Mouse (Mus musculus): ENCODE data around the gene Fut11. TPM values are rescaled to one million over a fixed set of nuclear protein-coding genes. Genes with fewer than 3 reads are reported as not detected.

Fut11 gene
- polyA plus RNA-seq (2012; fragmentation: generic; extraction: Trizol) = 1 to 10 TPM; 1.3 to 5.5 TPM

DNA sequence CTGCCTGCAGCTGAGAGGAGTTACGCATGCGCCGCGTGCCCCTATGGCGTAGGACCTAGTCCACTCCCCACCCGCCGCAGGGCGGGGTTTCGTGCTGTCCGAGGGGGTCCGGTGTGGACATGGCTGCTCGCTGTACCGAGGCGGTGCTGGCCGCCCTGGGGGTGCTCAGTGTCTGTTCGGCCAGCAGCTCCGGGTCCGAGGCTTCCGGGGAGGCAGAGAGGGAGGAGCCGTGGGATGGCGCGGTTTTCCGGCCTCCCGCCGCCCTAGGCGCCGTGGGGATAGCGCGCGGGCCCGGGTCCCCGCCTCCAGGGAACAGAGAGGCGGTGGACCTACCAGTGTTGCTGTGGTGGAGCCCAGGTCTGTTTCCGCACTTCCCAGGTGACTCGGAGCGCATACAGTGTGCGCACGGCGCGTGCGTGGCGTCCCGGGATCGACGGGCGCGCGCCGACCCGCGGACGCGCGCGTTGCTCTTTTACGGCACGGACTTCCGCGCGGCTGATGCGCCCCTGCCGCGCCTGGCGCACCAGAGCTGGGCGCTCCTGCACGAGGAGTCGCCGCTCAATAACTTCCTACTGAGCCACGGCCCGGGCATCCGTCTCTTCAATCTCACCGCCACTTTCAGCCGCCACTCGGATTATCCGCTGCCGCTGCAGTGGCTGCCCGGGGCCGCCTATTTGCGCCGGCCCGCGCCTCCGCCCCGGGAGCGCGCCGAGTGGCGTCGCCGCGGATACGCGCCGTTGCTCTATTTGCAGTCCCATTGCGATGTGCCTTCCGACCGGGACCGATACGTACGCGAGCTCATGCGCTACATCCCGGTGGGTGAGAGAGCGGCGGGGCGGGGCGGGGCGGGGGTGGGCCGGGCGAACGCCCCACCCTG is at the start of gene Fut11:
Gene Fut11 (plus strand): TSS at position 85 of the 877 bp plus-strand sequence.

DNA sequence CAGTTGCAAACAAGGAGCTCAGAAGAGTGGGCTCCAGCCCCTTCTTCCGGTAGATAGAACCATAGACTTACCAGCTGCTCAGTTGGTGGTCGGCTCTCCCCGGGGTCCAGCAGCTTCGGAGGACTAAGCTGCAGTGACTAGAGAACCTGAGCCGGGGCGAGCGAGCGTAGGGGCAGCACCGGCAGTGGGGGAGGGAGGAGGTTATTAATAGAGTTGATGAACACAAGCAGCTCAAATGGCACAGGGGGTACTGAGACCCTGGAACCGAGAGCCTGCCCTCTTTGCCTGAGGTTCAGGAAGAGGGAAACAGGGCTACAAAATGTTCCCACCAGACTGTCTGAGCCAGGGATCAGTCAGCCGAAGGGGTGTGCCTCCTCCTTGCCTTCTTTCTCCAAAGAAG is 38.4 kb upstream of the Fut11 start, which contains the start of gene Myoz1:
Gene Myoz1 (minus strand): TSS at position 180 of the 400 bp plus-strand sequence.

DNA sequence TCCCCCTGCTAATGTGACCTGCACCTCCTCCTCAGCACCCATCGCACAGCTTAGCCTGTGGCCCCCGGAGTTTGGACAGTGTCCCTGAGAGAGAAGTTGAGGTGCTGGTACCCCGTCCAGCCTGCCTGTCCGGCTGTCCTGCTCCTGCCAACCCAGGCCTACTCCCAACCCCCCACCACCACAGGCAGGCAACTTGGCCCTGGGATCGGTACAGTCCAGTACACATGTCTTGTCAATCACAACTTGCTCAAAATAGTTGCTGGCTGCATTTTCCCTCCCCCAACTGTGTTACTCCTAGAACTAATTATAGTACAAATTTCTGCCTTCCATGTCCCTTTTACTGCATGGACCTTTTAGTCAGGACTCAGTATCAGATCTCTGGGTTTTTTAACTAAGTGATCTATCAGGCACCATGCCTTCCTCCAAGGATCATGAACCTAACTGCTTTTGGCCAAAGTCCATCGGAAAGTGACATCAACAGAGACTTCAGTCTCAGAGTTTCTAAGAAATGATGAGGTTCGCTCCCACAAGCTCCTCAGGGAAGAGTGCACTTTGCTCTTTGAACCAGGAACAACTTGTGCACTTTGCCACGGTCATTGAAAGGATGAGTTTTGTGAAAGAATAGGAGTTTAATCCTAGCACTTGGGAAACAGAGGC is 26.5 kb upstream of the Fut11 start, which contains the start of gene Synpo2l:
Gene Synpo2l (minus strand): TSS at position 201 of the 657 bp plus-strand sequence.

DNA sequence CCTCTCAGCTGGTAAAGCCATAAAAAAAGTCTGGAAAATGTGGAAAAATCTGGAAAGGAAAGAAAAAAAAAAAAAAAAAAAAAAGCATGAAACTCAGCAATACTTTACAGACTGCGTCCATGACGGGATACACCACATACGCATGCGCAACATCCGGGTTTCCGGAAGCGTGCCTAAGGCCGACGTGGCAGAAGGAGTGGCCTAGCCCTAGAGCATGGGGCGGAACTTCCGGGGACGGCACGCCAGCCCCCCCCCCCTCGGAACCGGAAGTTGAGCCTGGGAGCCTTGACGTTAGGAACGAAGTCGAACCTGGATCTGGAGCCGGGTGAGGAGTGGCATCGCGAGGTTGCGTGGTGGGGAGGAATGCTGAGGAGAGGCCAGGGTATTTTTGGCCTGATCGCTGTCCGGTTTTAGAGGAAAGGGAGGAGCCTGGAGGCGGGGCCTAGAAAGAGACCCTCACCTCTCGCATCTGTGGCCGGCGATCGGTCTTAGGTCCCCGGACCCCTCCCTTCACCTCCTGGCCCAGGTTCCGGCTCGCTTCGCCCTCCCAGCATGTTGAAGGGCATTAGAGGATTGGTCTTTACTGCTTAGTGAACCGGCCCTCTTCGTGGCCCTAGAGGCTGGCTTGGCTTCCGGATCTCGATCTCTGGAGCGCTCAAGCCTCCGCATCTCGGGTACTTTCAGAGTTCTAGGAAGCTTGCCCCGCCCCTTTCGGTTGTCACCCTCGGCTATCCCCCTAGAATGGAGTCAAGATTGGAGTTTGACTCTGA is 20.5 kb upstream of the Fut11 start, which contains the start of gene Sec24c:
Gene Sec24c (plus strand): TSS at position 245 of the 770 bp plus-strand sequence.

DNA sequence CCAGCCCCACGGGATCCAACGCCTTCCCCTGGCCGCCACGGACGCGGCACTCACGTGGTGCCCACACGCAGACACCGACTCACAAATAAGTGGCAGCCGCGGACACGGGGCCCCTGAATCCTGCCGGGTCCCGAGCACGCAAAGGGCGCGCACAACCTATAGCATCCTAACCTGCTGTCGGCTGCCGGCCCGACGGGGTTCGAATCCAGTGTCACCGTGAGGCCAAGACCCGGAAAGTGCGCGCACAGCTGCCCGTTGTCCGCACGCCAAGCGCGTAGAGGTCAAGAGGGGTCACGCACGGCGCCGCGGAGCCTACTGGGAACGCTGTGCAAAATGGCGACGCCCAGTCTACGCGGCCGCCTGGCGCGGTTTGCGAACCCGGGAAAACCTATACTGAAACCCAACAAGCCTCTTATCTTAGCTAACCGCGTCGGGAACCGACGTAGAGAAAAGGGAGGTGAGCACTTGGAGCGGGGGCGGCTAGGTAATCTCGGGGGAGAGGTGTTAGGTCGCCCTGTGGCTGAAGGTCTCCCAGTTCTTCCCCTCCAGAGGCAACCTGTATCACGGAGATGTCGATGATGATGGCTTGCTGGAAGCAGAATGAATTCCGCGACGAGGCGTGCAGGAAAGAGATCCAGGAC is 8.1 kb downstream of the Fut11 start, which contains the start of gene Chchd1:
Gene Chchd1 (plus strand): TSS at position 266 of the 641 bp plus-strand sequence.

DNA sequence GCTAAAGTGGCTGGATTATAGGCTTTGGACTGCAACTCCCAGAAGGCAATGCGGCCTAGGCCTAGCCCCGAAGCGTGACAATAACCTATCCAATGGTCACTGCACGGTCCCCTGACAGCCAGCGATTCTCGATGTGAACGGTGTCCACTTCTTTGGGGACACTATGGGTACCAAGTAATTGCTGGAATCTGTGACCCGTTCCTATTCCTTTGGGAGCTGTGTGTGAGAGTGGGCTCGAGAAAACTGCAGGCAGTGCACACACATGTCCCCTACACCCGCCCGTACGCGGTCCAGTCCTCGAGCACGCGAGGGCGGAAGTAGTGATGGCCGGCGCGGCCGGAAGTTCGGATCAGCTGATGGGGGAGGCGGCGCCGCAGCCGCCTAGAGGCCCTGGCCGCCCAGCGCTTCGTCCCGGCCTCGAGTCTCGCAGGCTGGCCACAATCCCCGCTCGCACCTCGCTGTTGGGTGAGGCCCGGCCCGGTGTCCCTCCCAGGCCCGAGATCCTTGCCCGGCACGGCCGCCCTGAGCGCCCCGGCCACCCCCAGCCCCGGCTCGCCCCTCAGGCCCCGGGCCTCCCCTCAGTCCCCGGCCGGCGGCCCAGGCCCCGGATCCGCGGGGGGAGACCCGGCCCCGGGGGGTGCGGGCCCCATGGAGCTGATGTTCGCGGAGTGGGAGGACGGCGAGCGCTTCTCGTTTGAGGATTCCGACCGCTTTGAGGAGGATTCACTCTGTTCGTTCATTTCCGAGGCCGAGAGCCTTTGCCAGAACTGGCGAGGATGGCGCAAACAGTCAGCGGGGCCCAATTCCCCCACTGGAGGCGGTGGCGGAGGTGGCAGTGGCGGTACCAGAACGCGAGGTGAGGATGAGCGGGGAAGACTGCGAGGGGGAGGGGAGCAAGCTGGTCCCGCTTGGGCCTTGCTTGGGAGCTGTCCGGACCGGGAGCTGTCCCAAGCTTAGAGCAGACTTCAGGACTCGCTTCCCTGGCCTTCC is 12.7 kb downstream of the Fut11 start, which contains the start of gene Zswim8:
Gene Zswim8 (plus strand): TSS at position 352 of the 990 bp plus-strand sequence.

DNA sequence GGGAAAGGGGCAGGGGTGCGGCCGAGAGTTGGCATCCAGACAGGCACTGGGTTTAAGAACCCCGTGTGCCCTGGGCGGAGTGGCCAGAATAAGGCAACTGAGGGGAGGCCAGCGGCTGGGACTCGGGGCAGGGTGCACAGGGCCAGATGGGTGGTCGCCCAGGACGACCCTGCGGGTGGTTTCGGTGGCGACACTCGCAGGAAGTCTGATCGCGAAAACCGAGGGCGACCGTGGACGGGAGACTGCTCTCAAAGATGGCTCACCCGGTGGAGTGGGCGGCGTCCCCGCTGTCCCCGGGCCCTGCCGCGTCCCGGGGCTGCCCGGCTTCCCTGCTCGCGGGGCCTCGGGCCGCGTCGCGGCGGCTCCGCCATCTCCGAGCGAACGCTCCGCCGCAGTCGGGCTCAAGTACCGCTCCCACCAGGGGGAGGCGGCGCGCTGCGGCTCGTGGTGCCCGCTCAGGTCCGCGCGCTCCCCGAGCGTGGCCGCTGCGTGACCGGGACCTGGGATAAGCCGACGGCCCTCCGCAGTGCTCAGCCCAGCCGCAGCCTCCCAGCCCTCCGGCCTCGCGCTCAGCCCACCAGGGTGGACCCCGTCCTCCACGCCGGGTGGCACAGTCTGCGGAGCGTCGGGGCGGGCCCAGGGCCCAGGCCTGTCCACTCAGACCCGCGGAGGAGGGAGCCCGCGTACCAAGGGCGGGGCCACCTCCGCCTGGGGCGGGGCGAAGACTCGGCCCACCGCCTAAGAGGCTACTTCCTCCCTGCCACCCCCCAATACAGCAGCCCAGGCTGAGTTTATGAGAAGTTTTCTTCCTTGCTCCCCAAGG is 39.4 kb downstream of the Fut11 start, which contains the start of gene Ndst2:
Gene Ndst2 (minus strand): TSS at position 611 of the 823 bp plus-strand sequence.

Other genes with a start within 250 kb of the Fut11 start
- gene Cfap70, start 242.7 kb upstream of the Fut11 start, polyA plus RNA-seq (2012; fragmentation: generic; extraction: Trizol) = under 1 TPM in 1 of 2 experiments, not detected in 1; 0.05 TPM
- 10 to 100 TPM; 17.3 to 62.4 TPM for gene Anxa7, start 214.8 kb upstream of the Fut11 start, polyA plus RNA-seq (2012; fragmentation: generic; extraction: Trizol)
- gene Mss51, start 198.1 kb upstream of the Fut11 start, polyA plus RNA-seq (2012; fragmentation: generic; extraction: Trizol) = under 1 TPM in 1 of 2 experiments, not detected in 1; 0.26 TPM
- 10 to 100 TPM in 1 of 2 experiments, 1 to 10 TPM in 1; 2.9 to 17.3 TPM for gene Ppp3cb, start 148.4 kb upstream of the Fut11 start, polyA plus RNA-seq (2012; fragmentation: generic; extraction: Trizol)
- 1 to 10 TPM in 1 of 2 experiments, under 1 TPM in 1; 0.39 to 4.7 TPM for gene Usp54, start 53.9 kb upstream of the Fut11 start, polyA plus RNA-seq (2012; fragmentation: generic; extraction: Trizol)
- gene Myoz1, start 38.4 kb upstream of the Fut11 start, polyA plus RNA-seq (2012; fragmentation: generic; extraction: Trizol) = under 1 TPM; 0.07 to 0.22 TPM
- under 1 TPM; 0.05 to 0.26 TPM for gene Synpo2l, start 26.6 kb upstream of the Fut11 start, polyA plus RNA-seq (2012; fragmentation: generic; extraction: Trizol)
- gene Sec24c, start 20.7 kb upstream of the Fut11 start, polyA plus RNA-seq (2012; fragmentation: generic; extraction: Trizol) = 10 to 100 TPM; 12.6 to 57.0 TPM
- gene Chchd1, start 8.0 kb downstream of the Fut11 start, polyA plus RNA-seq (2012; fragmentation: generic; extraction: Trizol) = 100 to 1,000 TPM in 1 of 2 experiments, 10 to 100 TPM in 1; 95.4 to 107 TPM
- 10 to 100 TPM; 45.1 to 90.8 TPM for gene Zswim8, start 12.6 kb downstream of the Fut11 start, polyA plus RNA-seq (2012; fragmentation: generic; extraction: Trizol)
- 10 to 100 TPM; 12.6 to 24.0 TPM for gene Ndst2, start 39.6 kb downstream of the Fut11 start, polyA plus RNA-seq (2012; fragmentation: generic; extraction: Trizol)
- 10 to 100 TPM in 1 of 2 experiments, 1 to 10 TPM in 1; 8.7 to 52.0 TPM for gene Camk2g, start 99.1 kb downstream of the Fut11 start, polyA plus RNA-seq (2012; fragmentation: generic; extraction: Trizol)
- gene Plau, start 141.7 kb downstream of the Fut11 start, polyA plus RNA-seq (2012; fragmentation: generic; extraction: Trizol) = 10 to 100 TPM in 1 of 2 experiments, 1 to 10 TPM in 1; 1.1 to 15.2 TPM
- gene Vcl, start 234.4 kb downstream of the Fut11 start, polyA plus RNA-seq (2012; fragmentation: generic; extraction: Trizol) = 10 to 100 TPM in 1 of 2 experiments, 1 to 10 TPM in 1; 3.7 to 84.4 TPM